Mouse (Mus musculus): ENCODE measurements at regions not wholly inside any gene's neighbourhood (a gene's known extent, or its start where the extent isn't known, plus 50 kb on each side); places are given as distances from the start of the nearest gene placed in this dataset.

GRCm38 (mm10) chr7:34562160-34562559 lies 94.4 kb downstream of the Kctd15 start:
- Histone ChIP-seq H3K4me3 (ENCODE audit: low read depth, low read length) (no peak overlapping the region), H3K4me2 (ENCODE audit: low read depth, low read length) (no peak overlapping the region), H3K27me3 (replicated peaks; ENCODE audit: control insufficient read depth, insufficient read depth, low read length) (no peaks in the 10 kb centered on the region), H3K4me1 (ENCODE audit: control insufficient read depth, insufficient read depth, low read length) (no peaks in the 10 kb centered on the region), H3K27ac (replicated peaks; ENCODE audit: low read depth, low read length) (no peak overlapping the region), H3K9ac (ENCODE audit: low read depth, low read length) (no peak overlapping the region), H3K9me3 (ENCODE audit: control insufficient read depth, low read length) (0 out of 2 replicates have a peak, but pooled peaks cover 7% of the 10 kb centered on the region), H3K36me3 (ENCODE audit: control insufficient read depth, insufficient read depth, low read length) (no peaks in the 10 kb centered on the region)
- ATAC-seq (ENCODE audit: low read depth) (no peak), DNase-seq (ENCODE audit: low spot score) (peak; percentile 44)
- WGBS = 69% methylated on average over 2 of the region's 2 CpGs

DNA sequence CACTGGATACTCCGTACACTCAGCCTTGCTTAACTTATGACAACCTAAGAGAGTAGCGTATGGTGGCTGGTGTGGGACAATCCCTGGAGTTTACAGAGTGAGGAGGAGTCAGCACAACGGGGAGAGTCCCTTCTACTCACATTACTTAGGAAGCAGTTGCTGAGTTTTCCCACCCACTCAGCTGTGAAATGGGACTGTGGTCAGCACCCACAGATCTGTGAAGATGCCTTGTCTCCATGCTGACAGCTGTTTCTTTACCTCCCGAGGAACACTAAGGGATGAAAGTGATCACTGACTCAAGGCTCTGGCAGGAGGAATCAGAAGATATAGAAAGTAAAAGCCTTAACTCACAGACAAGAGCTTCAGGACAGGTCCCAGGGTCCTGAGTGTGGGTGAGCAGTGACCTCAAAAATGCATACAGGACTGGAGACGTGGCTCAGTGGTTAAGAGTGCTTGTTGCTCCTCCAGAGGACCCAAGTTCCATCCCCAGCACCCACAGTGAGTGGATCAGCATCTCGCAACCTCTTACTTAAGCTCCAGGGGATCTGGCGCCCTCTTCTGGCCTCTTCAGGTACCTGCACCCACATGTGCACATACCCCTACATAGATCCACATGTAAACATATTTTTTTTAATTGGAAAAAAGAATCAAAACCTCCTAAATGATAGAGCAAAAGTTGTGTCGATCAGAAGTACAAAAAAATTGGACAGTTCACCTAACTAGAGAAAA lies 97.8 kb downstream of the Kctd15 start:
- 85% methylated on average over 8 of the region's 8 CpGs for WGBS
- Histone ChIP-seq H3K36me3 (ENCODE audit: control insufficient read depth, insufficient read depth, low read length) (no peaks in the 10 kb centered on the region), H3K9ac (ENCODE audit: low read depth, low read length) (no peak overlapping the region), H3K4me2 (ENCODE audit: low read depth, low read length) (no peak overlapping the region), H3K4me3 (ENCODE audit: low read depth, low read length) (no peak overlapping the region), H3K27me3 (replicated peaks; ENCODE audit: control insufficient read depth, insufficient read depth, low read length) (no peaks in the 10 kb centered on the region), H3K27ac (replicated peaks; ENCODE audit: low read depth, low read length) (no peak overlapping the region), H3K9me3 (ENCODE audit: control insufficient read depth, low read length) (0 out of 2 replicates have a peak, but pooled peaks cover 7% of the 10 kb centered on the region), H3K4me1 (ENCODE audit: control insufficient read depth, insufficient read depth, low read length) (no peaks in the 10 kb centered on the region)
- no peak for DNase-seq (ENCODE audit: low spot score)
- no peak for ATAC-seq (ENCODE audit: low read depth)

GRCm38 (mm10) chr7:34555196-34555595 lies 101.3 kb downstream of the Kctd15 start:
- Histone ChIP-seq H3K36me3 (ENCODE audit: control insufficient read depth, insufficient read depth, low read length) (no peaks in the 10 kb centered on the region), H3K9me3 (ENCODE audit: control insufficient read depth, low read length) (0 out of 2 replicates have a peak, but pooled peaks cover 7% of the 10 kb centered on the region), H3K27me3 (replicated peaks; ENCODE audit: control insufficient read depth, insufficient read depth, low read length) (no peaks in the 10 kb centered on the region), H3K4me2 (ENCODE audit: low read depth, low read length) (no peak overlapping the region), H3K4me1 (ENCODE audit: control insufficient read depth, insufficient read depth, low read length) (no peaks in the 10 kb centered on the region), H3K27ac (replicated peaks; ENCODE audit: low read depth, low read length) (no peak overlapping the region), H3K9ac (ENCODE audit: low read depth, low read length) (no peak overlapping the region), H3K4me3 (ENCODE audit: low read depth, low read length) (no peak overlapping the region)
- ATAC-seq (ENCODE audit: low read depth) (no peak), DNase-seq (ENCODE audit: low spot score) (no peak)
- WGBS = 53% methylated on average over 6 of the region's 6 CpGs

GRCm38 (mm10) chr7:34546609-34547316 lies 109.8 kb downstream of the Kctd15 start:
- ATAC-seq (ENCODE audit: low read depth) (no peak), DNase-seq (ENCODE audit: low spot score) (peak; percentile 50)
- no peak overlapping the region for H3K4me2 ChIP-seq (ENCODE audit: low read depth, low read length)
- no peaks in the 10 kb centered on the region for H3K4me1 ChIP-seq (ENCODE audit: control insufficient read depth, insufficient read depth, low read length)
- H3K27ac ChIP-seq (replicated peaks; ENCODE audit: low read depth, low read length) = no peak overlapping the region
- H3K4me3 ChIP-seq (ENCODE audit: low read depth, low read length) = no peak overlapping the region
- no peak overlapping the region for H3K9ac ChIP-seq (ENCODE audit: low read depth, low read length)
- WGBS = 85% methylated on average over 19 of the region's 19 CpGs
- H3K9me3 ChIP-seq (ENCODE audit: control insufficient read depth, low read length) = peaks cover 4% of the 10 kb centered on the region
- no peaks in the 10 kb centered on the region for H3K27me3 ChIP-seq (replicated peaks; ENCODE audit: control insufficient read depth, insufficient read depth, low read length)
- H3K36me3 ChIP-seq (ENCODE audit: control insufficient read depth, insufficient read depth, low read length) = no peaks in the 10 kb centered on the region

DNA sequence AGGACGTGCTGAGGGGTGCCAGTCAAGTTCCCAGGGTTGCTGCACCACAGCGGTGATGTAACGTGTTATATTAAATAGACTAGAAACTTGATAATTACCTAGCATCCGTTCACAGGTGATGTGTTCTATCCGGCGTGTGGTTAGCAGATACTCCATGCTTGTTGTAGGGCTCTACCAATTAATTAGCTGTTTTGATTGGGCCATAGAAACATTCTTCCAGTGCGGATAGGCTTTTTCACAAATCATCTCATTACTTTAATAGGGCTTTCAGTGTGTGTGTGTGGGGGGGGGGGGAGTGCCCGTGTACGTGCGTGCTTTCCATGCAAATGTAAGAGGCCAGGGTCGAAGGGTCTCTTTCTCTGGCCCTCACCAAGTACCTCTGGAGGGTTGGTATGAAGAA lies 110.6 kb downstream of the Kctd15 start:
- no peaks in the 10 kb centered on the region for H3K27me3 ChIP-seq (replicated peaks; ENCODE audit: control insufficient read depth, insufficient read depth, low read length)
- H3K4me1 ChIP-seq (ENCODE audit: control insufficient read depth, insufficient read depth, low read length) = no peaks in the 10 kb centered on the region
- peaks cover 4% of the 10 kb centered on the region for H3K9me3 ChIP-seq (ENCODE audit: control insufficient read depth, low read length)
- ATAC-seq (ENCODE audit: low read depth) = no peak
- no peak overlapping the region for H3K4me2 ChIP-seq (ENCODE audit: low read depth, low read length)
- no peak overlapping the region for H3K27ac ChIP-seq (replicated peaks; ENCODE audit: low read depth, low read length)
- no peaks in the 10 kb centered on the region for H3K36me3 ChIP-seq (ENCODE audit: control insufficient read depth, insufficient read depth, low read length)
- H3K4me3 ChIP-seq (ENCODE audit: low read depth, low read length) = no peak overlapping the region
- no peak for DNase-seq (ENCODE audit: low spot score)
- no peak overlapping the region for H3K9ac ChIP-seq (ENCODE audit: low read depth, low read length)
- WGBS = 92% methylated on average over 11 of the region's 11 CpGs

GRCm38 (mm10) chr7:34541906-34542305 lies 114.6 kb downstream of the Kctd15 start:
- H3K27ac ChIP-seq (replicated peaks; ENCODE audit: low read depth, low read length) = no peak overlapping the region
- no peak overlapping the region for H3K9ac ChIP-seq (ENCODE audit: low read depth, low read length)
- H3K4me3 ChIP-seq (ENCODE audit: low read depth, low read length) = no peak overlapping the region
- no peaks in the 10 kb centered on the region for H3K27me3 ChIP-seq (replicated peaks; ENCODE audit: control insufficient read depth, insufficient read depth, low read length)
- H3K4me1 ChIP-seq (ENCODE audit: control insufficient read depth, insufficient read depth, low read length) = no peaks in the 10 kb centered on the region
- peaks cover 12% of the 10 kb centered on the region for H3K9me3 ChIP-seq (ENCODE audit: control insufficient read depth, low read length)
- no peak for ATAC-seq (ENCODE audit: low read depth)
- no peak overlapping the region for H3K4me2 ChIP-seq (ENCODE audit: low read depth, low read length)
- H3K36me3 ChIP-seq (ENCODE audit: control insufficient read depth, insufficient read depth, low read length) = no peaks in the 10 kb centered on the region
- no peak for DNase-seq (ENCODE audit: low spot score)
- WGBS = 79% methylated on average over 4 of the region's 4 CpGs

- Histone ChIP-seq H3K4me1 (ENCODE audit: control insufficient read depth, insufficient read depth, low read length) (no peaks in the 10 kb centered on the region), H3K27me3 (replicated peaks; ENCODE audit: control insufficient read depth, insufficient read depth, low read length) (no peaks in the 10 kb centered on the region), H3K4me2 (ENCODE audit: low read depth, low read length) (no peak overlapping the region), H3K9me3 (ENCODE audit: control insufficient read depth, low read length) (peaks cover 12% of the 10 kb centered on the region), H3K4me3 (ENCODE audit: low read depth, low read length) (no peak overlapping the region), H3K27ac (replicated peaks; ENCODE audit: low read depth, low read length) (no peak overlapping the region), H3K36me3 (ENCODE audit: control insufficient read depth, insufficient read depth, low read length) (no peaks in the 10 kb centered on the region), H3K9ac (ENCODE audit: low read depth, low read length) (no peak overlapping the region)
- DNase-seq (ENCODE audit: low spot score) = no peak
- no peak for ATAC-seq (ENCODE audit: low read depth)
- WGBS = 68% methylated on average over 4 of the region's 4 CpGs
These were observed 115.5 kb downstream of the Kctd15 start for GRCm38 (mm10) chr7:34541000-34541399.

- no peak for ATAC-seq (ENCODE audit: low read depth)
- H3K27me3 ChIP-seq (replicated peaks; ENCODE audit: control insufficient read depth, insufficient read depth, low read length) = no peaks in the 10 kb centered on the region
- WGBS = 89% methylated on average over 2 of the region's 2 CpGs
- no peak overlapping the region for H3K4me2 ChIP-seq (ENCODE audit: low read depth, low read length)
- H3K4me1 ChIP-seq (ENCODE audit: control insufficient read depth, insufficient read depth, low read length) = no peaks in the 10 kb centered on the region
- no peak overlapping the region for H3K9ac ChIP-seq (ENCODE audit: low read depth, low read length)
- no peaks in the 10 kb centered on the region for H3K36me3 ChIP-seq (ENCODE audit: control insufficient read depth, insufficient read depth, low read length)
- H3K27ac ChIP-seq (replicated peaks; ENCODE audit: low read depth, low read length) = no peak overlapping the region
- DNase-seq (ENCODE audit: low spot score) = no peak
- no peak overlapping the region for H3K4me3 ChIP-seq (ENCODE audit: low read depth, low read length)
- H3K9me3 ChIP-seq (ENCODE audit: control insufficient read depth, low read length) = peaks cover 12% of the 10 kb centered on the region
These were observed 116.7 kb downstream of the Kctd15 start for GRCm38 (mm10) chr7:34539856-34540255.

All from embryonic facial prominence, embryonic 14.5 days (tissue).